Mouse (Mus musculus): ENCODE results near the gene Gm20388. TPM values are rescaled to one million over a fixed set of nuclear protein-coding genes. Genes with fewer than 3 reads are reported as not detected.

Gene Gm20388
- polyA plus RNA-seq, 1 experiment from 2014 or later = not detected

DNA sequence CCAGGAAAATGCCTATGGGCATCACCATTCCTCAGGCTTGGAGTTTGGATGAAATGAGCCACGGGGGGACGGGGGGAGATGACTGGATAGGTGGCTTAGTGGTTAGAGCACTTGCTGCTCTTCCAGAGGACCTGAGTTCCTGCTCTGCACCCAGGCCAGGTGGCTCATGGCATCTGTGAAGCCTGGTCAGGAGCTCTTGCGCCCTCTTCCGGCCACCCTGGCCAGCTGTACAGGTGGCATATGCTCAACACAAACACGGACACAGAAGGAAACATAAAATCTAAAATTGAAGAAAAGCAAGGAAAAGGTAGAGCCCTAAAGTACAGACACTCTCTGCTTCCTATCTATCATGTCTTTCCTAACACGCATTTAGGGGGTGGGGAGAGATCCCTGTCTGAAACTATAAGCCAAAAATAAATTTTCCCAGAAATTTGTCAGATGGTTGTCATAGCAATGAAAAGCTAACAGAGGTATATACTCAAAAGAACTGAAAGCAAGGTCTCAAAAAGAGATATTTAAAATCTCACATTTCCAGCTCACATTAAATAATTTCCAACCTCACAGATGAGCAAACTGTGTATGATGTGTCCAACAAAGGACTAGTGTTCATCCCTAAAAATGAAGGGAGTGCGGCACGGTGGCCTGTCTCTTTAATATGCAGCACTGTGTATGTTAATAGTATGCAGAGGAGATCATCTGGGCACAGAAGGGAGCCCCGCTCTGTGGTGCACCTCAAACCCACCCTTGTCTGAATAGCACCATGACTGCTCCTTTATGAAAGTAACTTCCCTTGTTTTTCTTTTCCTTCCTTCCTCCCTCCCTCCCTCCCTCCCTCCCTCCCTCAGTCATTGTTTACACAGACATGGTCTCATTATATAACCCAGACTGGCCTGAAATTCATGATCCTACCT, 3032.4 kb downstream of the Gm20388 start:
- WGBS = 83% methylated on average over 9 of the region's 9 CpGs
- no peaks in the 10 kb centered on the region for H3K27me3 ChIP-seq (ENCODE audit: control insufficient read depth, insufficient read depth, low read length)
- no peaks in the 10 kb centered on the region for H3K36me3 ChIP-seq (ENCODE audit: control insufficient read depth, insufficient read depth, low read length)
- no peak overlapping the region for H3K4me3 ChIP-seq (ENCODE audit: low read depth, low read length)
- DNase-seq (ENCODE audit: low spot score) (no peak), ATAC-seq (ENCODE audit: insufficient number of reproducible peaks, low FRiP score, low TSS enrichment, low read depth) (no peak)
- no peak overlapping the region for H3K9ac ChIP-seq (ENCODE audit: low read length)
- no peaks in the 10 kb centered on the region for H3K9me3 ChIP-seq (ENCODE audit: control insufficient read depth, low read length)
- H3K4me1 ChIP-seq (ENCODE audit: control insufficient read depth, insufficient read depth, low read length) = peaks cover 3% of the 10 kb centered on the region
- H3K27ac ChIP-seq (replicated peaks; ENCODE audit: low read depth, low read length) = no peak overlapping the region
- H3K4me2 ChIP-seq (ENCODE audit: low read depth, severe bottlenecking) = no peak overlapping the region

DNA sequence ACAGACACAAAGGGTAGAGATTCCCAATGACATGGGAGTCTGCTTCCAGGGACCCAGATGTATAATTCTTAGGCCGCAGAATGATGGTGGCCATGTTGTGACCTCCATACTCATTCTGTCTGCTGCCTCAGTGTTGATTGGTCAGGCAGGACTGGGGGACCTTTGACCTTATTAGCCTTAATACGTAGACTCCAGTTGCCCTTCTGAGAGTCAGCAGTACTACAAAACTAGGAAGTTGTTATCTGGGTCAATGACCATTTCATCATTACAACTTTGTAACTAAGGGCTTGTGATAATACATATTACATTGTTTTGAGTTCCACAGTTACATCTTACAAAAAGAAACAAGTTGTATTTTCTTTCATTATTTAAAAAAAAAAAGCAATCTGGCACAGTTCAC, 3035.1 kb downstream of the Gm20388 start:
- Histone ChIP-seq H3K27me3 (ENCODE audit: control insufficient read depth, insufficient read depth, low read length) (no peaks in the 10 kb centered on the region), H3K9me3 (ENCODE audit: control insufficient read depth, low read length) (no peaks in the 10 kb centered on the region), H3K4me1 (ENCODE audit: control insufficient read depth, insufficient read depth, low read length) (no peaks in the 10 kb centered on the region; the same call in 1 of the 2 replicates), H3K9ac (ENCODE audit: low read length) (no peak overlapping the region), H3K36me3 (ENCODE audit: control insufficient read depth, insufficient read depth, low read length) (no peaks in the 10 kb centered on the region), H3K4me2 (ENCODE audit: low read depth, severe bottlenecking) (no peak overlapping the region), H3K4me3 (ENCODE audit: low read depth, low read length) (no peak overlapping the region), H3K27ac (replicated peaks; ENCODE audit: low read depth, low read length) (no peak overlapping the region)
- DNase-seq (ENCODE audit: low spot score) (no peak), ATAC-seq (ENCODE audit: insufficient number of reproducible peaks, low FRiP score, low TSS enrichment, low read depth) (no peak)
- WGBS = 70% methylated on average over 2 of the region's 2 CpGs

DNA sequence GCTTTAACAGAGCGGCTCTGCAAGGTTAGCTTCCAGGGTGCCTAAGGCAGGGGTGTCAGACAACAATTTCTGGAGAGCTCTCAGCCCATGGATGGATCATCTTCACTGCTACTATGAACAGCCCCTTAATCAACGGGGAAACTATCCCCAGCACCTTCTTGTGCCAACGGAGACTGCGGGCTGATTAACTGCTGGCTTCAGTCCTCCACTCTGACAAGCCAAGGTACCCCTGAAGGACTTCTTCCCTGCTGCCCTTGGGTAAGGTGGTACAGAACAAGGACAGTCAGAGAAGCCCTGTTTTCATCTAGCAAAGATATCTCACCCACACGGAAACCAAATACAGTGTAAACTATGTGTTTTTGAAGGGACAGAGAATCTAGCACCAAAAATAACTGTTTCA, 3039.1 kb downstream of the Gm20388 start:
- Histone ChIP-seq H3K4me2 (ENCODE audit: low read depth, severe bottlenecking) (no peak overlapping the region), H3K9me3 (ENCODE audit: control insufficient read depth, low read length) (no peaks in the 10 kb centered on the region), H3K27ac (replicated peaks; ENCODE audit: low read depth, low read length) (no peak overlapping the region), H3K36me3 (ENCODE audit: control insufficient read depth, insufficient read depth, low read length) (no peaks in the 10 kb centered on the region), H3K27me3 (ENCODE audit: control insufficient read depth, insufficient read depth, low read length) (no peaks in the 10 kb centered on the region), H3K9ac (ENCODE audit: low read length) (no peak overlapping the region), H3K4me3 (ENCODE audit: low read depth, low read length) (no peak overlapping the region), H3K4me1 (ENCODE audit: control insufficient read depth, insufficient read depth, low read length) (no peaks in the 10 kb centered on the region; the same call in 1 of the 2 replicates)
- DNase-seq (ENCODE audit: low spot score) = no peak
- no peak for ATAC-seq (ENCODE audit: insufficient number of reproducible peaks, low FRiP score, low TSS enrichment, low read depth)
- WGBS = 87% methylated on average over 5 of the region's 5 CpGs

DNA sequence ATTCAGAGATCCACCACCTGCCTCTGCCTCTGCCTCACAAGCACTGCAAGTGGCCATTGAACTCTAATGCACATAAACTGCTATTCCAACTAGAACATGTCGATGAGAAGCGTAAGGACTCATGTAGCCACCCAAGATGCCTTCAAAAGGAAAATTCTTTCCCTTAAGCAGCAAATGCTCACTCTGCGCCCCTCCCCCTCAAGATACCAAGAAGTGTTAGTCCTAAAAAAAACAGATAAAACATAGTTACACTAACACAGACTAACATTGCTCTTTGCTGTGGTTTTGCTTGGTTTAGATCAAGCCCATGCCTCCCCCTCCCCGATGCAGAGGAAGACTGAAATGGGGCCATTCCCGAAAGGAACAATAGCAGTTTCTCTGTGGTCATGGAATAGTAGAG, 3040.8 kb downstream of the Gm20388 start:
- ATAC-seq (ENCODE audit: insufficient number of reproducible peaks, low FRiP score, low TSS enrichment, low read depth) (no peak), DNase-seq (ENCODE audit: low spot score) (no peak)
- 93% methylated on average over 5 of the region's 5 CpGs for WGBS
- H3K27ac ChIP-seq (replicated peaks; ENCODE audit: low read depth, low read length) = no peak overlapping the region
- no peak overlapping the region for H3K9ac ChIP-seq (ENCODE audit: low read length)
- no peak overlapping the region for H3K4me3 ChIP-seq (ENCODE audit: low read depth, low read length)
- H3K36me3 ChIP-seq (ENCODE audit: control insufficient read depth, insufficient read depth, low read length) = no peaks in the 10 kb centered on the region
- H3K4me1 ChIP-seq (ENCODE audit: control insufficient read depth, insufficient read depth, low read length) = no peaks in the 10 kb centered on the region; the same call in 1 of the 2 replicates
- H3K27me3 ChIP-seq (ENCODE audit: control insufficient read depth, insufficient read depth, low read length) = no peaks in the 10 kb centered on the region
- H3K9me3 ChIP-seq (ENCODE audit: control insufficient read depth, low read length) = no peaks in the 10 kb centered on the region
- H3K4me2 ChIP-seq (ENCODE audit: low read depth, severe bottlenecking) = no peak overlapping the region

DNA sequence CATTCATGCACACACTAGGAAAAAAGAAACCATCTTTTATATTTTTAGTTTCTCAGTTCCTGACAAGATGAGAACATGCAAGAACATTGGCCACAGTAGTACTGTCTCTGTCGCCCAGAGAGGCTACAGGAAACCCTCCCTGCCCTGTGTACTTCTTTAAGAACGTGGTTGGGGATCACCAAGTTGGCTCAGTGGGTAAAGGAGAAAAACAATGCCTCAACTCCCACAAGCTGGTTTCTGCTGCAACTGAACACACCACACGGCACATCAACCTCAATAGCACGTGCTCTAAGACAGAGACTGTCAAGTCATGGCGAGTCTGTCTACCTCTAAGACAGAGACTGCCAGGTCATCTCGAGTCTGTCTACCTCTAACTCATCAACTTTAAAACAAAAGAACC, 3042.4 kb downstream of the Gm20388 start:
- no peak overlapping the region for H3K4me2 ChIP-seq (ENCODE audit: low read depth, severe bottlenecking)
- DNase-seq (ENCODE audit: low spot score) (no peak), ATAC-seq (ENCODE audit: insufficient number of reproducible peaks, low FRiP score, low TSS enrichment, low read depth) (no peak)
- no peak overlapping the region for H3K9ac ChIP-seq (ENCODE audit: low read length)
- no peaks in the 10 kb centered on the region for H3K9me3 ChIP-seq (ENCODE audit: control insufficient read depth, low read length)
- no peaks in the 10 kb centered on the region for H3K36me3 ChIP-seq (ENCODE audit: control insufficient read depth, insufficient read depth, low read length)
- H3K27ac ChIP-seq (replicated peaks; ENCODE audit: low read depth, low read length) = no peak overlapping the region
- H3K4me1 ChIP-seq (ENCODE audit: control insufficient read depth, insufficient read depth, low read length) = no peaks in the 10 kb centered on the region
- H3K4me3 ChIP-seq (ENCODE audit: low read depth, low read length) = no peak overlapping the region
- 89% methylated on average over 6 of the region's 6 CpGs for WGBS
- no peaks in the 10 kb centered on the region for H3K27me3 ChIP-seq (ENCODE audit: control insufficient read depth, insufficient read depth, low read length)

DNA sequence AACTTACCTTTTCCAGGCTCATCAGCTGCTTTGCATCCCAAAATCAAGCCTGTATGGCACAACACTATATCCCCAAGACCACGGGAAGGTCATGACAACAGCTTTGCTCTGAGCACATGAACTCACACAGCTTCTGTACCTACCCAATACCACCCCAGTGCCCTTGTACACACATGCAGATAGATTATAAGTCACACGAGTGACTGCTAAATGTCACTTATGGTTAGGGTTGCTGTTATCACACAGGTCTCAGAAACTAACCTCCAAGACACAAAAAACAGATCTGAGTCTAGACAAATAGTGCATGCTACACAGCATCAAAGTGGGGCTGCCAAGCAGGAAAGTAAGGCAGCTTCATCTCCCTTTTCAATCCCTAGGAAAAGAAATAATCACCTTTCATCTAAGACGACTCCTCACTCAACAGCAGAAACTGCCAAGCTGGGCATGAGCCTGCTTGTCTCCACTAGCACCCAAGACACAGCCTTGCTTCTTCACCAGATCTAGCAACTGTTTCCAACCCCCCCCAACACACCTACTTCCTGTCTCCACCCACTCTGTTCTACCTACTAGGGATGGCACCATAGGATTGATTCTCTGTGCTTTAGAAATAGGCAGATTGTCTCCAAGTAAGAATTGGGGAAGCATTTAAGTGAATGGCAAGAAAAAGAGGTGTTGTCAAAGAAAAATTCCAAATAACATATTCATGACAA, 3043.6 kb downstream of the Gm20388 start:
- DNase-seq (ENCODE audit: low spot score) (no peak), ATAC-seq (ENCODE audit: insufficient number of reproducible peaks, low FRiP score, low TSS enrichment, low read depth) (no peak)
- Histone ChIP-seq H3K4me2 (ENCODE audit: low read depth, severe bottlenecking) (no peak overlapping the region), H3K36me3 (ENCODE audit: control insufficient read depth, insufficient read depth, low read length) (no peaks in the 10 kb centered on the region), H3K4me1 (ENCODE audit: control insufficient read depth, insufficient read depth, low read length) (no peaks in the 10 kb centered on the region), H3K9me3 (ENCODE audit: control insufficient read depth, low read length) (no peaks in the 10 kb centered on the region), H3K4me3 (ENCODE audit: low read depth, low read length) (no peak overlapping the region), H3K27me3 (ENCODE audit: control insufficient read depth, insufficient read depth, low read length) (no peaks in the 10 kb centered on the region), H3K27ac (replicated peaks; ENCODE audit: low read depth, low read length) (no peak overlapping the region), H3K9ac (ENCODE audit: low read length) (no peak overlapping the region)
- WGBS = 79% methylated on average over 3 of the region's 3 CpGs

DNA sequence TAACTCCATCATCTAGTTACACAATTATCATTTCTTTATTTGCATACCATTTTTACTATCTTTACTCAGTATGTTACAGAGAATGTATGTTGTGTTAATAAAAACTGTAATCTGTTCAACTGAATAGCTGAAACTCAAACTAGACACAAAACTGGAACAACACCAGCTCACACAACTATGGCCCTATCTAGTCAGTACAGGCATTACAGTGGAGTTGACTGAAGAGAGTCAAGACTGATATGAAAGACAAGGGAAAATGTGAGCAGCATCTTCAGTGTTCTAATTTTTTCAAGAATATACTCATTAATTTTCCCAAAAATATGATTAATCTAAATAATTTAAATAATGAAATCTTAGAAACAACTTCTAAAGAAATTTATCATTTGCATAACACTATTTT, 3044.6 kb downstream of the Gm20388 start:
- Histone ChIP-seq H3K4me1 (ENCODE audit: control insufficient read depth, insufficient read depth, low read length) (no peaks in the 10 kb centered on the region), H3K4me2 (ENCODE audit: low read depth, severe bottlenecking) (no peak overlapping the region), H3K36me3 (ENCODE audit: control insufficient read depth, insufficient read depth, low read length) (no peaks in the 10 kb centered on the region), H3K27me3 (ENCODE audit: control insufficient read depth, insufficient read depth, low read length) (no peaks in the 10 kb centered on the region), H3K4me3 (ENCODE audit: low read depth, low read length) (no peak overlapping the region), H3K9ac (ENCODE audit: low read length) (no peak overlapping the region), H3K27ac (replicated peaks; ENCODE audit: low read depth, low read length) (no peak overlapping the region), H3K9me3 (ENCODE audit: control insufficient read depth, low read length) (no peaks in the 10 kb centered on the region)
- DNase-seq (ENCODE audit: low spot score) (no peak), ATAC-seq (ENCODE audit: insufficient number of reproducible peaks, low FRiP score, low TSS enrichment, low read depth) (no peak)

DNA sequence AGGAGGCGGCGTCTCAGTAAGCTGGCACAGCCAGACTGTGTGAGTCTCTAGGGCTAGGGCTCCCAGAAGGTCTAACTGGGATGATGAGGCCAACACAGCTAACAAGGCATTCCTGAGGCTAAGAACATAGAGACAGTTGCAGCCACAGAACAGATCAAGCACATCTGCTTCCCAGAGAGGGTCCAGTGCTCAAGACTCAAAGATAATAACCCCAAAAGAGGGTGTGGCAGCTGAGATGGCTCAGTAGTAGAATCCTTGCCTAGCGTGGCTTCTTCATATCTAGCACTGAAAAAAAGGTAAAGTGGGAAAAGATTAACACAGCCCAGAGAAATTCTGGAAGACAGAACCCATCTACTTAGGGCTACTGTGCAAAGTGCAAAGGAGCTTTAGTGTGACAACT, 3045.4 kb downstream of the Gm20388 start:
- no peak overlapping the region for H3K4me2 ChIP-seq (ENCODE audit: low read depth, severe bottlenecking)
- DNase-seq (ENCODE audit: low spot score) = no peak
- no peak for ATAC-seq (ENCODE audit: insufficient number of reproducible peaks, low FRiP score, low TSS enrichment, low read depth)
- no peaks in the 10 kb centered on the region for H3K27me3 ChIP-seq (ENCODE audit: control insufficient read depth, insufficient read depth, low read length)
- 96% methylated on average over 3 of the region's 3 CpGs for WGBS
- H3K9me3 ChIP-seq (ENCODE audit: control insufficient read depth, low read length) = no peaks in the 10 kb centered on the region
- no peak overlapping the region for H3K4me3 ChIP-seq (ENCODE audit: low read depth, low read length)
- H3K36me3 ChIP-seq (ENCODE audit: control insufficient read depth, insufficient read depth, low read length) = no peaks in the 10 kb centered on the region
- H3K4me1 ChIP-seq (ENCODE audit: control insufficient read depth, insufficient read depth, low read length) = no peaks in the 10 kb centered on the region
- H3K9ac ChIP-seq (ENCODE audit: low read length) = no peak overlapping the region
- no peak overlapping the region for H3K27ac ChIP-seq (replicated peaks; ENCODE audit: low read depth, low read length)
